Mouse (Mus musculus) adrenal gland, postnatal 10 days (tissue): ENCODE measurements around the gene Myh6. TPM values are rescaled to one million over a fixed set of nuclear protein-coding genes. Genes with fewer than 3 reads are reported as not detected.
"Not testable (repeated sequence)": the region's sequence is repeated elsewhere in the genome, so short reads cannot be mapped to it uniquely, and the experiment has no call there.

Experiments used
- DNase-seq: peaks from one replicate; pipeline ENCODE4 v3.0.0; 2021; ENCODE audit warnings: mixed read lengths
- total RNA-seq, 2 experiments: library from RNA; stranded (reverse); gene quantifications; 2 replicates each; pipeline ENCODE4 v1.2.3; 2021

The Myh6 gene
- total RNA-seq, 2 experiments from 2014 or later: 5.1 to 22.1 TPM

GRCm38 (mm10) chr14:54994136-54994868, 27.6 kb upstream of the Myh6 start, which contains the start of gene Myh7:
Gene Myh7 (minus strand): TSS chr14:54994626.
- DNase-seq: no peak

GRCm38 (mm10) chr14:54993636-54994035, 26.9 kb upstream of the Myh6 start:
- no peak for DNase-seq

GRCm38 (mm10) chr14:54992196-54992595, 25.5 kb upstream of the Myh6 start:
- DNase-seq: no peak

- no peak for DNase-seq
Observed at GRCm38 (mm10) chr14:54989886-54990441, 23.2 kb upstream of the Myh6 start.

GRCm38 (mm10) chr14:54988882-54989281, 22.2 kb upstream of the Myh6 start:
- DNase-seq: no peak

- DNase-seq: not testable (repeated sequence)
Observed at GRCm38 (mm10) chr14:54988350-54988874, 21.7 kb upstream of the Myh6 start.

- no peak for DNase-seq
Observed at GRCm38 (mm10) chr14:54981934-54982333, 15.2 kb upstream of the Myh6 start.

GRCm38 (mm10) chr14:54978664-54979063, 11.9 kb upstream of the Myh6 start:
- DNase-seq: no peak

- DNase-seq: no peak
Observed at GRCm38 (mm10) chr14:54976633-54977032, 9.9 kb upstream of the Myh6 start, which contains the start of gene Gm17428. Gene Gm17428 (plus strand): TSS chr14:54976933.

- DNase-seq: no peak
Observed at GRCm38 (mm10) chr14:54974068-54974791, 7.5 kb upstream of the Myh6 start.

- not testable (repeated sequence) for DNase-seq
Observed at GRCm38 (mm10) chr14:54972786-54973185, 6.1 kb upstream of the Myh6 start.

GRCm38 (mm10) chr14:54968344-54968743, 1.6 kb upstream of the Myh6 start:
- DNase-seq: no peak

- DNase-seq: no peak
Observed at GRCm38 (mm10) chr14:54967874-54968273, 1.1 kb upstream of the Myh6 start.

- no peak for DNase-seq
Observed at GRCm38 (mm10) chr14:54965631-54966030, 1.1 kb downstream of the Myh6 start.

GRCm38 (mm10) chr14:54965044-54965443, 1.7 kb downstream of the Myh6 start:
- no peak for DNase-seq

- no peak for DNase-seq
Observed at GRCm38 (mm10) chr14:54963727-54964126, 3.0 kb downstream of the Myh6 start.

GRCm38 (mm10) chr14:54962714-54963113, 4.0 kb downstream of the Myh6 start:
- DNase-seq: no peak

GRCm38 (mm10) chr14:54961487-54961886, 5.2 kb downstream of the Myh6 start:
- no peak for DNase-seq

GRCm38 (mm10) chr14:54960769-54961168, 6.0 kb downstream of the Myh6 start:
- no peak for DNase-seq

- not testable (repeated sequence) for DNase-seq
Observed at GRCm38 (mm10) chr14:54959853-54960613, 6.7 kb downstream of the Myh6 start.

GRCm38 (mm10) chr14:54959197-54959596, 7.5 kb downstream of the Myh6 start:
- no peak for DNase-seq

GRCm38 (mm10) chr14:54958503-54958902, 8.2 kb downstream of the Myh6 start:
- DNase-seq: no peak
